Comparison of ENCODE assay signal across 10 mouse cellular contexts in genomic region chr7:80013884-80014550, GRCm38 (mm10). TPM values are rescaled to one million over a fixed set of nuclear protein-coding genes. Genes with fewer than 3 reads are reported as not detected.
A peak's percentile ranks its signal among the peaks of the same experiment; 100 is the strongest.
DNase-seq lines count a peak whose midpoint lies in the region; ATAC-seq lines count a peak whose summit lies in the region.
"Had no signal": no experiment of that assay in that cellular context is flagged by ENCODE, and none has a peak within 500 bp of the region (broad histone marks: within the 10 kb centered on the region; RNA-seq: fewer than 3 reads in every experiment).

No protein-coding gene starts in this region.

- no peaks in the 10 kb centered on the region for H3K9me3 ChIP-seq in forebrain, embryonic 13.5 days (replicated peaks)
- H3K9me3 ChIP-seq: liver, embryonic 13.5 days; stomach, embryonic 15.5 days had no signal

- no peak overlapping the region for H3K4me3 ChIP-seq in forebrain, embryonic 13.5 days
- H3K4me3 ChIP-seq: liver, embryonic 13.5 days; stomach, embryonic 15.5 days had no signal

- H3K27ac ChIP-seq in forebrain, embryonic 13.5 days = no peak overlapping the region
- H3K27ac ChIP-seq: liver, embryonic 13.5 days; stomach, embryonic 15.5 days had no signal

- H3K4me1 ChIP-seq in forebrain, embryonic 13.5 days = no peaks in the 10 kb centered on the region
- H3K4me1 ChIP-seq: stomach, embryonic 15.5 days had no signal

- no peak overlapping the region for H3K9ac ChIP-seq in forebrain, embryonic 13.5 days
- H3K9ac ChIP-seq: liver, embryonic 13.5 days; stomach, embryonic 15.5 days had no signal

- no peaks in the 10 kb centered on the region for H3K36me3 ChIP-seq in forebrain, embryonic 13.5 days (ENCODE audit: poor library complexity, severe bottlenecking)
- H3K36me3 ChIP-seq: liver, embryonic 13.5 days; stomach, embryonic 15.5 days had no signal

- 76% methylated on average over 7 of the region's 7 CpGs for WGBS in forebrain, embryonic 13.5 days

- peak; percentile 19 for DNase-seq in urinary bladder, postnatal 14 days (ENCODE audit: low spot score)
- DNase-seq in urinary bladder, adult 2 months (ENCODE audit: low spot score) = no peak
- peak; percentile 68 to 82 for DNase-seq in heart, adult 9 months (ENCODE audit: low spot score in 2 of 2)
- peak; percentile 52 to 78 for DNase-seq in kidney, postnatal 25 days
- DNase-seq in yolk sac, embryonic 10.5 days (ENCODE audit: low spot score) = peak; percentile 48
- no peak for DNase-seq in spleen, postnatal 4 days (ENCODE audit: low spot score in 2 of 2)
- no peak for DNase-seq in embryo, embryonic 9.5 days (ENCODE audit: extremely low spot score)
- DNase-seq: liver, embryonic 13.5 days had no signal

- H3K27me3 ChIP-seq in forebrain, embryonic 13.5 days = no peaks in the 10 kb centered on the region
- H3K27me3 ChIP-seq: liver, embryonic 13.5 days; stomach, embryonic 15.5 days had no signal

- no peak for ATAC-seq in forebrain, embryonic 13.5 days

- no peak overlapping the region for H3K4me2 ChIP-seq in forebrain, embryonic 13.5 days
- H3K4me2 ChIP-seq: liver, embryonic 13.5 days; stomach, embryonic 15.5 days had no signal

RNA-seq across cellular contexts. Expression of gene Zfp710, which starts 10.6 kb away (rescaled TPM):
- polyA plus RNA-seq in urinary bladder, adult 2 months (2012; rRNA removed) = 15.6 and 18.8 TPM in 2 replicates
- 20.6 and 23.1 TPM in 2 replicates for polyA plus RNA-seq in forebrain, embryonic 13.5 days (2015; fragmentation: Nextera tagmentation; extraction: Ambion mirVana)

Comparison
In these comparisons a context has a peak if more than half of its experiments do, and no peak if none do; other contexts are left out.
1. DNase-seq: peak in urinary bladder, postnatal 14 days (single experiment), heart, adult 9 months (2 of 2), kidney, postnatal 25 days (2 of 2) and yolk sac, embryonic 10.5 days (single experiment); none in urinary bladder, adult 2 months (single experiment), spleen, postnatal 4 days (0 of 2) and embryo, embryonic 9.5 days (single experiment).